Mouse (Mus musculus): ENCODE results near the gene Miox. TPM values are rescaled to one million over a fixed set of nuclear protein-coding genes. Genes with fewer than 3 reads are reported as not detected.
A peak's percentile ranks its signal among the peaks of the same experiment; 100 is the strongest.

Miox gene
- total and polyA plus RNA-seq, 3 experiments = not detected

- no peak for TF ChIP-seq GABPA (IDR thresholded peaks at IDR 0.05; ENCODE audit: low read depth, low read length)
- no peak for TF ChIP-seq ETS1 (IDR thresholded peaks at IDR 0.05; ENCODE audit: low read depth, low read length)
- TF ChIP-seq SMC3 (IDR thresholded peaks at IDR 0.05; ENCODE audit: low read depth, low read length) = no peak
- no peak for TF ChIP-seq E2F4 (IDR thresholded peaks at IDR 0.05; ENCODE audit: borderline replicate concordance, low read depth, low read length)
- TF ChIP-seq ZKSCAN1 (IDR thresholded peaks at IDR 0.05; ENCODE audit: low read depth, low read length) = no peak
- no peak for TF ChIP-seq POLR2A (IDR thresholded peaks at IDR 0.05; ENCODE audit: control insufficient read depth in 1 of 2, insufficient read depth in 1 of 2, low read depth in 1 of 2, low read length in 2 of 2, poor library complexity in 1 of 2)
- TF ChIP-seq TAL1 (IDR thresholded peaks at IDR 0.05; ENCODE audit: low read length) = no peak
- TF ChIP-seq MAX (IDR thresholded peaks at IDR 0.05; ENCODE audit: low read length) = no peak
- no peak for TF ChIP-seq EP300 (IDR thresholded peaks at IDR 0.05; ENCODE audit: low read depth in 1 of 2, low read length in 2 of 2)
- TF ChIP-seq RAD21 (IDR thresholded peaks at IDR 0.05; ENCODE audit: low read depth, low read length) = no peak
- TF ChIP-seq CHD2 (IDR thresholded peaks at IDR 0.05; ENCODE audit: low read length) = no peak
- TF ChIP-seq UBTF (IDR thresholded peaks at IDR 0.05; ENCODE audit: borderline replicate concordance, insufficient read depth, low read depth, low read length) = no peak
- TF ChIP-seq NELFE (IDR thresholded peaks at IDR 0.05; ENCODE audit: low read depth, low read length) = no peak
- no peak for TF ChIP-seq TBP (IDR thresholded peaks at IDR 0.05; ENCODE audit: low read depth, low read length)
- H3K36me3 ChIP-seq (ENCODE audit: control insufficient read depth in 1 of 2, insufficient read depth in 2 of 2, low read length in 2 of 2) = peaks cover 0 to 23% of the 10 kb centered on the region in 2 experiments
- H3K79me2 ChIP-seq (ENCODE audit: control insufficient read depth, insufficient read depth, low read length, poor library complexity) = peaks cover 56% of the 10 kb centered on the region
- H3K4me1 ChIP-seq (ENCODE audit: control insufficient read depth in 1 of 2, insufficient read depth in 2 of 2, low read length in 2 of 2) = peaks cover 13 to 28% of the 10 kb centered on the region in 2 experiments
- H3K27me3 ChIP-seq (ENCODE audit: control insufficient read depth in 1 of 2, insufficient read depth in 2 of 2, low read length in 2 of 2) = no peaks in the 10 kb centered on the region
- no peak for DNase-seq (ENCODE audit: low read depth, low spot score)
- H3K4me3 ChIP-seq (ENCODE audit: control insufficient read depth in 1 of 2, insufficient read depth in 1 of 2, low read depth in 2 of 2, low read length in 2 of 2) = no peak overlapping the region
- no peaks in the 10 kb centered on the region for H3K9me3 ChIP-seq (replicated peaks; ENCODE audit: insufficient read depth, low read length)
- H3K27ac ChIP-seq (ENCODE audit: control insufficient read depth, low read depth, low read length) = no peak overlapping the region
- H3K9ac ChIP-seq (ENCODE audit: control insufficient read depth, low read depth, low read length, poor library complexity, severe bottlenecking) = no peak overlapping the region
Observed at GRCm38 (mm10) chr15:89308406-89309139, 25.6 kb upstream of the Miox start.

DNA sequence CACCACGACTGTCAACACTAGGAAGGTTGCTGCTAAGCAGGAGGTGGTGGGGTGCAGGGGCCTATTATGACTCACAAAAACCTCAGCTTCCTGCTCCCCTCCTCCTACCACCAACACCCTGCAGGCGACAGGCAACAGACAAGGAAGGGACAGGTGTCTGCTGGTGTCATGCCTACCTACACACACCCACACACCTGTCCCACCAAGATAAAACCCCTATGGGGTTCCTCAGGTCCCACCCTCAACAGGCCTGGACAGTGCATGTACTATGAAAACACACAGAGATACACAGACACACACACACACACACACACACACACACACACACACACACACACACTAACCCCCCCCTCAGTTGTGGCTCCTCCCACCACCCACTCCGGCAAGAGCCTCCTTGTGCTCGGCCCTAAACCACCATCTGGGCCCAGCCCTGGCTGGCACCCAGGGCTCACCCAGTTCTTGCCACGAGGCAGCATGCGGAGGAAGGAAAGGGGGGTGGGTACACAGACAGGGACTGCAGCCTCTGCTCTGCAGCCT, 24.2 kb upstream of the Miox start:
- peaks cover 0 to 23% of the 10 kb centered on the region in 2 experiments for H3K36me3 ChIP-seq (ENCODE audit: control insufficient read depth in 1 of 2, insufficient read depth in 2 of 2, low read length in 2 of 2)
- H3K4me3 ChIP-seq (ENCODE audit: control insufficient read depth in 1 of 2, insufficient read depth in 1 of 2, low read depth in 2 of 2, low read length in 2 of 2) = no peak overlapping the region
- peak overlapping the region; percentile 13 for H3K27ac ChIP-seq (ENCODE audit: control insufficient read depth, low read depth, low read length)
- peak; percentile 75 for DNase-seq (ENCODE audit: low read depth, low spot score)
- H3K4me1 ChIP-seq (ENCODE audit: control insufficient read depth in 1 of 2, insufficient read depth in 2 of 2, low read length in 2 of 2) = peaks cover 13 to 35% of the 10 kb centered on the region in 2 experiments
- peak overlapping the region; percentile 38 for H3K9ac ChIP-seq (ENCODE audit: control insufficient read depth, low read depth, low read length, poor library complexity, severe bottlenecking)
- no peaks in the 10 kb centered on the region for H3K9me3 ChIP-seq (replicated peaks; ENCODE audit: insufficient read depth, low read length)
- H3K79me2 ChIP-seq (ENCODE audit: control insufficient read depth, insufficient read depth, low read length, poor library complexity) = peaks cover 70% of the 10 kb centered on the region
- H3K27me3 ChIP-seq (ENCODE audit: control insufficient read depth in 1 of 2, insufficient read depth in 2 of 2, low read length in 2 of 2) = no peaks in the 10 kb centered on the region
- TF ChIP-seq EP300 (IDR thresholded peaks at IDR 0.05; ENCODE audit: low read depth in 1 of 2, low read length in 2 of 2) (peak in 1 of 2 experiments; percentile 57; a peak in 2 of 4 replicates), MXI1 (IDR thresholded peaks at IDR 0.05; ENCODE audit: low read depth, low read length) (peak; percentile 73), POLR2A (IDR thresholded peaks at IDR 0.05; ENCODE audit: control insufficient read depth in 1 of 2, insufficient read depth in 1 of 2, low read depth in 1 of 2, low read length in 2 of 2, poor library complexity in 1 of 2) (no peak), TAL1 (IDR thresholded peaks at IDR 0.05; ENCODE audit: low read length) (peak; percentile 54), NELFE (IDR thresholded peaks at IDR 0.05; ENCODE audit: low read depth, low read length) (no peak), ETS1 (IDR thresholded peaks at IDR 0.05; ENCODE audit: low read depth, low read length) (peak; percentile 28; the same call in 1 of the 2 replicates), MAX (IDR thresholded peaks at IDR 0.05; ENCODE audit: low read length) (no peak; the same call in 1 of the 2 replicates)

Measured in MEL (cell line).